Mouse (Mus musculus) lung, postnatal 0 days (tissue): ENCODE results near the gene Dcx. TPM values are rescaled to one million over a fixed set of nuclear protein-coding genes. Genes with fewer than 3 reads are reported as not detected.

Experiments used
- ATAC-seq: fragments of 200-750 bp; cut with Nextera tagmentation; 2 replicates; pipeline ENCODE4 v1.8.0; 2017; ENCODE audit warnings: moderate library complexity
- DNase-seq: peaks from one replicate; pipeline ENCODE4 v3.0.0-alpha.2; 2016; ENCODE audit warnings: low spot score
- H3K27ac ChIP-seq: fragments of 300-500 bp; sonication (generic); 2 replicates; pipeline ENCODE4 v1.5.1; 2014; ENCODE audit warnings: antibody characterized with exemption, mild to moderate bottlenecking, low read length, mixed read lengths
- H3K27me3 ChIP-seq: fragments of 300-500 bp; sonication (generic); replicated peaks from 2 replicates; pipeline ENCODE4 v1.6.1; 2014; ENCODE audit warnings: low read length, mixed read lengths; ENCODE audit not compliant: insufficient read depth
- H3K36me3 ChIP-seq: fragments of 300-500 bp; sonication (generic); 2 replicates; pipeline ENCODE4 v1.6.1; 2014; ENCODE audit warnings: low read length, mixed read lengths; ENCODE audit not compliant: insufficient read depth
- H3K4me1 ChIP-seq: fragments of 300-500 bp; sonication (generic); 2 replicates; pipeline ENCODE4 v1.6.1; 2014; ENCODE audit warnings: antibody characterized with exemption, low read depth, low read length, mixed read lengths; ENCODE audit not compliant: insufficient read depth
- H3K4me2 ChIP-seq: fragments of 300-500 bp; sonication (generic); replicated peaks from 2 replicates; pipeline ENCODE4 v1.6.1; 2014; ENCODE audit warnings: low read depth, mild to moderate bottlenecking, low read length, moderate library complexity, mixed read lengths
- H3K4me3 ChIP-seq: fragments of 300-500 bp; sonication (generic); 2 replicates; pipeline ENCODE4 v1.5.1; 2014; ENCODE audit warnings: low read depth, low read length
- H3K9ac ChIP-seq: fragments of 300-500 bp; sonication (generic); replicated peaks from 2 replicates; pipeline ENCODE4 v1.6.1; 2014; ENCODE audit warnings: low read depth, mild to moderate bottlenecking
- H3K9me3 ChIP-seq: fragments of 300-500 bp; sonication (generic); 2 replicates; pipeline ENCODE4 v1.6.1; 2016; ENCODE audit warnings: low read length, mixed read lengths
- CTCF ChIP-seq: IDR thresholded peaks from 2 replicates; pipeline ENCODE4 v1.5.1; 2016; ENCODE audit warnings: antibody characterized with exemption, mild to moderate bottlenecking
- EP300 ChIP-seq: IDR thresholded peaks from 2 replicates; pipeline ENCODE4 v1.6.1; 2016; ENCODE audit warnings: antibody characterized with exemption, mild to moderate bottlenecking, control low read depth
- WGBS: fragments of 180-500 bp; shearing (Covaris S2); extraction: QIAGEN DNeasy Blood & Tissue Kit; methylation state at CpG from one replicate; pipeline ENCODE4 v1.1.7; 2014; 5-methylcytosine and 5-hydroxymethylcytosine counted together
- polyA plus RNA-seq: library from polyadenylated mRNA; unstranded; fragments of >200 nt; fragmentation: Nextera tagmentation; extraction: Ambion mirVana; gene quantifications from 2 replicates; pipeline ENCODE4 v1.2.1, GENCODE M21; 2015

Dcx gene
- polyA plus RNA-seq, 1 experiment from 2014 or later = 0.23 TPM

DNA sequence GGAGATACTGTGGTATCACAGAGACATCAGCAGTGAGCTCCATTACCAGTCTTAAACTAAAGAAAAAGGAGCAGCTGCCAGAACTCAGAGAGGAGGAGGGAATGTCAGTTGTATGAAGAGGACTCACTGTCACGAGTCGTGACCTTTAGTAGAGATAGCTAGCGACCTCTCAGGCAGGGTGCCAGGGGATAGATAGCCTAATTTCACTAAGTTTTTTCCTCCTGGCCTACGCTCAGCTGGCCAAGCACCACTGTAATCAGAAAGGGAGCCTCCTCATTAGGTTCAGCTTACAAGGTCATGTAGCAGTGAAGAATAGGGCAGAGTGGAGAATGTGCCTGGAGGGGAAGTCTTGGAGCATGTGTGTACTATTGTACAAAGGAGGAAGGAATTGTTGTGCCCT is 47.3 kb downstream of the Dcx start:
- WGBS = 30% methylated on average over 4 of the region's 4 CpGs
- Histone ChIP-seq H3K9ac (no peak overlapping the region), H3K4me3 (no peak overlapping the region), H3K27ac (no peak overlapping the region), H3K9me3 (no peaks in the 10 kb centered on the region), H3K36me3 (no peaks in the 10 kb centered on the region), H3K4me2 (no peak overlapping the region), H3K4me1 (no peaks in the 10 kb centered on the region), H3K27me3 (no peaks in the 10 kb centered on the region)
- ATAC-seq (no peak), DNase-seq (peak; percentile 7)
- TF ChIP-seq CTCF (no peak), EP300 (no peak)

DNA sequence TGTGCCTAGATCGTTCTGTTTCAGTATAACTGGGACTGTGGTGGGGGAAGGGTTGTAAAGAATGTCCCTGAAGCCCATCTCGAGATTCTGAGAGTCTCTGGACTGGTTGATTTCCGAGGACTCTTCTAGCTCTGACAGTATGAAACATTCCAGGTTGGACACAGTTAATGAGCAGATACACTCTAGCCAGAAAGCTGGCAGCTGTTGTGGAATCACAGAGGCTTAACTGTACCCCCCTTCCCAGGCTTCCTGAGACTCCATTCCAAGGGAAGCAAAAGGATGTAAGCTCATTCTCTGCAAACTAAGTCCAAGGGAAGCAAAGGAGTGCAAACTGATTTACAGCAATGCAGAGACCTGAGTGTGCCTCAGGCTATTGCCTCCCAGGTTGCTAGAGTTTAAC is 48.2 kb downstream of the Dcx start:
- no peak overlapping the region for H3K9ac ChIP-seq
- H3K27ac ChIP-seq = no peak overlapping the region
- H3K9me3 ChIP-seq = no peaks in the 10 kb centered on the region
- no peaks in the 10 kb centered on the region for H3K36me3 ChIP-seq
- no peak for ATAC-seq
- H3K4me2 ChIP-seq = no peak overlapping the region
- no peaks in the 10 kb centered on the region for H3K4me1 ChIP-seq
- no peak for DNase-seq
- no peaks in the 10 kb centered on the region for H3K27me3 ChIP-seq
- TF ChIP-seq CTCF (no peak), EP300 (no peak)
- no peak overlapping the region for H3K4me3 ChIP-seq
- 6% methylated on average over 3 of the region's 3 CpGs for WGBS

DNA sequence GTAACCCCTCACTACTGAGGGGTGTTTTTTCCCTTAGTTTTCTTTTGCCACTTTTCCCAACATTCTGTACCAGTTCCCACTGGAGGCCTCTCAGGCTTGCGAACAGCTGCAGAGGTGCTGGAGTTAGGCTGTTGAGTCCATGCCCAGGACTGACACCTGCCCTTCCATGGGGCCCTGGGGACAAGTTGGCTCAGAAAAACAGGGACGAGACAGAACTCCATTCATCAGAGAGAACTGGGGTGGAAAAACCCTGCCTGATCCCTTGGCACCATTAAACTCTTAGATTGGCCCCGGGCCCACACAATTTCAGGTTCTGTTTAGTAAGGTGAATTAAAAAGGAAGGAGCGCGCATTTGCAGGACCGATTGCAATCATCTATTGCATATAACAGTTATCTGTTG is 48.8 kb downstream of the Dcx start:
- no peak overlapping the region for H3K9ac ChIP-seq
- no peak overlapping the region for H3K4me3 ChIP-seq
- no peak overlapping the region for H3K4me2 ChIP-seq
- TF ChIP-seq CTCF (no peak), EP300 (no peak)
- no peaks in the 10 kb centered on the region for H3K27me3 ChIP-seq
- ATAC-seq (no peak), DNase-seq (no peak)
- H3K36me3 ChIP-seq = no peaks in the 10 kb centered on the region
- WGBS = 77% methylated on average over 6 of the region's 6 CpGs
- H3K9me3 ChIP-seq = no peaks in the 10 kb centered on the region
- H3K27ac ChIP-seq = no peak overlapping the region
- H3K4me1 ChIP-seq = no peaks in the 10 kb centered on the region

DNA sequence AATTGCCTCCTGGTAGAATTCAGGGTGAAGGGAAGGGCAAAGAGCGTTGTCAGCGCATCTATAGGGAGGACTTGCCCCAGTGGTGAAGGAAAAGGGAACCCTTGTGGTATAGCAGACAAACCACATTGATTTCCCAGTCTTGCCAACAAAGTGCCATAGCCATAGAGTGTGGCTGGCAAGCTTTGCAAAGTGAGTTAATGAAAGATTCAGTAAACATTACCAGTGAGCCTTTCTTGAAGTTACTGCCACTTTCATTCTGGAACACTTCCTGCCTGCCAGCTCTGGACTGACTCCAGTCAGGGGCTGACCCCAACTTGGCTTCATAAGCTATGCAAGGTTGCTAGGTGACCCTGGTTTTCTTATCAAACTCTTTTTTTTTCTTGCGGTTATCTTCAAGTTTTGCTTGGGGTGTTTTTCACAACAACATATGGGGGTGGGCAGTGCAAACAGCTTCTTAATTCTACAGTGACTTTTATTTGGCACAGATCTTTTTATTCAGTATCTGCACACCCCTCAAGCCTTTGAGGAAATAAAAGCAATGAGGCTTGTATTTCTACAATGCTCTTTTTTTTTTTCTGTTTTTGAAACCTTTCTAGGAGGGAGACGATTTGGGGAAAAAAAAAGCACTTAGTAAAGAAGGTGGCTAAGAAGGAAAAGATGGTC is 51.2 kb downstream of the Dcx start:
- WGBS = 59% methylated on average over 4 of the region's 4 CpGs
- Histone ChIP-seq H3K36me3 (no peaks in the 10 kb centered on the region), H3K27me3 (no peaks in the 10 kb centered on the region), H3K4me1 (no peaks in the 10 kb centered on the region), H3K27ac (no peak overlapping the region), H3K9ac (no peak overlapping the region), H3K4me2 (no peak overlapping the region), H3K9me3 (no peaks in the 10 kb centered on the region), H3K4me3 (no peak overlapping the region)
- DNase-seq (no peak), ATAC-seq (no peak)
- TF ChIP-seq EP300 (no peak), CTCF (no peak)

DNA sequence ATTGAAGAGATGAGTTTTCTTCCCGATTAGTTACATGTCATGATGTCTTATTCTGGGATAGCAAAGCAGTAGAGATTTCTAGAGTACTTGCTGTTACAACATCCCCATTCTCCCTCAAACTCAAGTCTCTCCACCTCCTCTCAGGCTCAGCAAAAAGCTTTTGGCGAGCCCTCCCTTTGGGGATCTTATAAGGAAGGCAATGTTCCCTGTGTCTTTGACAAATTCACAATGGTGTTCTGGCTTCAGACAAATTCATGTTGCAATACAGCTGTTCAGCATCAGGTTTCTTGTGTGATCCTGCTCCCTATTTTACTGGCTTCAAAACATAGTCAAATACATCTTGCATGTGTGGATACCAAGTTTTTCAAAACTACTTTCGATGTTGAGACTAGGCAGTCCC is 53.5 kb downstream of the Dcx start:
- H3K36me3 ChIP-seq = no peaks in the 10 kb centered on the region
- H3K9me3 ChIP-seq = no peaks in the 10 kb centered on the region
- H3K27ac ChIP-seq = no peak overlapping the region
- no peak overlapping the region for H3K4me3 ChIP-seq
- no peaks in the 10 kb centered on the region for H3K4me1 ChIP-seq
- H3K27me3 ChIP-seq = no peaks in the 10 kb centered on the region
- DNase-seq (peak; percentile 15), ATAC-seq (no peak)
- H3K4me2 ChIP-seq = no peak overlapping the region
- H3K9ac ChIP-seq = no peak overlapping the region
- TF ChIP-seq EP300 = no peak
- TF ChIP-seq CTCF = no peak
- 77% methylated on average over 3 of the region's 3 CpGs for WGBS

DNA sequence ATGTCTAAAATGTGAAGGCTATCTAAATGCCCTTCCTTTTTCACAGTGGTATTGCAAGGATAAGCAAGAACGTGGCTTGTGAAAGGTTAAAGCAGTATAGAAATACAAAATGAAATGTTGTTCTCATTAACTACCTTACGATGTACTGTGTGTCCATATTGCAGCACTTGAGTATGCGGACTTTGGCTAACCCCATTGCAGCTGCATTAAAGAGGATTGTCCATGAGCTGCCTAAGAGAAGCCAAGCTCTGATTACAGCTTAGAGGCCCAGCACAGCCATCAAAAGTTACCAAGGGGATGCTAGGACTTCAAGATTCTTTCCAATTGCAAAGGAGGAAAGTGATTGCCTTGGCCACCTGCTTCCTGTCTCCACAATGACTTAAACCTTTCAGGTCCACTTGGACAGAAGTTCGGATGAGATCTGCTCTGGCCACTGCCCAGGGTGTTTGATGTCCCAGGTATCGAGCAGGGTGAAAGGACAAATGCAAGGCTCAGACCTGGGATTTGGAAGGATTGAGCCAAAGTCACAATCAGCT is 65.9 kb downstream of the Dcx start:
- no peak overlapping the region for H3K4me3 ChIP-seq
- no peak for DNase-seq
- H3K4me1 ChIP-seq = no peaks in the 10 kb centered on the region
- H3K27ac ChIP-seq = no peak overlapping the region
- 80% methylated on average over 5 of the region's 5 CpGs for WGBS
- TF ChIP-seq EP300 (no peak), CTCF (no peak)
- no peak overlapping the region for H3K4me2 ChIP-seq
- ATAC-seq = no peak
- no peaks in the 10 kb centered on the region for H3K36me3 ChIP-seq
- no peaks in the 10 kb centered on the region for H3K27me3 ChIP-seq
- H3K9me3 ChIP-seq = no peaks in the 10 kb centered on the region
- H3K9ac ChIP-seq = no peak overlapping the region

DNA sequence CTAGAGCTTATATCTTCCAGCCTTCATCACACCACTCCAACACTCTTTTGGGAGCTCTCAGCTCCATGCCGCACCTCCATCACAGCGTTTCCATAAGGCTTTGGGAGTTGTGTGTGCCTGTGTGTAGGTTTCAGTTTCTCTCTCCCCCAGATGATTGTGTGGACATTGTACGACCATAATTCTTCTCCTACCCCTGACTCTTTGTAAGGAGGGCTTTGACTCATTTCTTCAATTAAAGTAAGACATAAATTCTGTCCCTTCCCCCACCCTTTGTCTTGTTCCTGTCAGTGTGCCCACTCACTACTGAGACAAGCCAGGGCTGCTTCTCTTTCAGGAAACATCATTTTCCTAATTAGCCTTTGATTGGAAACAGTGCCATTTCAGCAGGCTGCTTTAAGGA is 81.8 kb downstream of the Dcx start:
- Histone ChIP-seq H3K27ac (no peak overlapping the region), H3K9me3 (no peaks in the 10 kb centered on the region), H3K4me3 (no peak overlapping the region), H3K4me1 (no peaks in the 10 kb centered on the region), H3K4me2 (no peak overlapping the region), H3K9ac (no peak overlapping the region), H3K36me3 (no peaks in the 10 kb centered on the region), H3K27me3 (no peaks in the 10 kb centered on the region)
- ATAC-seq (no peak), DNase-seq (no peak)
- 72% methylated on average over 3 of the region's 3 CpGs for WGBS
- TF ChIP-seq EP300 = no peak
- no peak for TF ChIP-seq CTCF
